Mouse (Mus musculus) heart, adult 2 months (tissue): ENCODE data around the gene Cyp4f39.

ENCODE experiments used
- CTCF ChIP-seq: fragments of 200-600 bp; IDR thresholded peaks from 2 replicates; pipeline ENCODE4 v1.8.1; 2022; ENCODE audit warnings: antibody characterized with exemption, mild to moderate bottlenecking, moderate library complexity
- EP300 ChIP-seq: fragments of 200-500 bp; IDR thresholded peaks from 2 replicates; pipeline ENCODE4 v1.6.1; 2011; ENCODE audit warnings: low read depth, low read length, control low read depth; ENCODE audit not compliant: insufficient read depth
- POLR2A ChIP-seq: fragments of 200-500 bp; IDR thresholded peaks from 2 replicates; pipeline ENCODE4 v1.6.1; 2011; ENCODE audit warnings: mild to moderate bottlenecking, low read depth, low read length, control low read depth; ENCODE audit not compliant: insufficient read depth

DNA sequence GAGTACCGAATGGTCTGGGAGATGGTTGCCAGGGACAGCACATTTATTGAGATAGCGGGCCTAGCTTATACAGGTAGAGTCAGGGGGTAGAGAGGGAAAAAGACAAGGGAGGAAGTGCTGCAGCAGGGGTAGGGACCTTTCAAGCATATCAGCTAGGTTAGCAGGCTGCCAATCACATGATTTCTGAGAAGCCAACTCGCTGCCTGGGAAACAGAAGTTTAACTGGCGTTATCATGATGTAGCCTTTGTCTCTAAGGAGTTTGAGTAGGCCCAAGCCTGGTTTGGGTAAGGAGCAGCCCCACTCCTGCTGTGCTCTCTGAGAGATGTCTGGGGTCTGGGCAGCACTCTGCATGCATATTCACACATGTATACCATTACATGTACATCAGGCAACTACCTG, 69.9 kb downstream of the Cyp4f39 start:
- no peak for TF ChIP-seq POLR2A
- no peak for TF ChIP-seq EP300
- TF ChIP-seq CTCF: no peak
